Mouse (Mus musculus): ENCODE results near the gene C2cd3.

The C2cd3 gene

DNA sequence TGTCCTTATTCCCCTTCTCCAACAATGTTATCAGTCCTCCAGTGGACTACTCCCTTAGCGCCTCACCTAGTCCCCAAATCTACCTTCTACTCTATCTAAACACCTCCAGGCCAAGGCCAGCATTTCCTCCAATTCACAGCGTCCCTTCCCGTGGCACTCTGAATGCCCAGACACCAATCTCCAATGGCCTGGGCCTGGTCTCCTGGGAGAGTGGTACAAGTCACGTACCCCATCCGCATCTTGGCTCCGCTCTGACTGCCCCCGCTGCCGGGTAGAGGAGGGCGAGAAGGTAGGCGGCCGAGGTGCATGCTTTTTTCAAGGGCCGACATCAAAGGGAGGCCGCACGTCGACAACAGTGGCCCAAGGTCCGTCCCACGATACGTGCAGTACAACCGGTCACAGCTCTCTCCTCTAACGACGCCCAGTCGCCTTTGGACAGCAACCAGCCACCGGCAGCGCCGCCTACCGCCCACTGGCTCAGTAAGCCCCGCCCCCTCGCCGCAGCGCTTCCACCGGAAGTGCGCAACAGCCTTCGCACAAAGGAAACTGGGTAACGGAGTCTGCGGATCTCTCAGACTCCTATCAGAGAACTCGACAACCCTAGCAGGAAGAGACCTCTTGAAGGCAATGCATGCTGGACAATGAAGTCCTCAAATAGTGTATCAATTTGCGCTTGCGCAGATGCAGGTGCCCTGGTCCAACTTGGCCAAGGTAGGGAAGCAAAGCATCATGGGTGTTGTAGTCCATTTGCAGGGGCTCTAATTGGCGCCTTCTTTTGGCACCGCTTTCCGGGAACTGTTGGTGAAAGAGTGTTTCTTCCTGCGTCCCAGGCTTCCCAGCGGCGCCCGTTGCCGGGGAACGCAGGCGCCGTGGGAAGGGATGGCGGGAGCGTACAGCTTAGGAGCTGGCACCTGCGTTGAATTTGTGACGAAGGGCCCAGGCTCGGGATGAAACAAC is at the start of gene C2cd3, which contains the start of gene Ppme1:
Gene C2cd3, plus strand, starts transcription at position 739 of the 957 bp plus-strand sequence.
Gene Ppme1, minus strand, starts transcription at position 813 of the 957 bp plus-strand sequence.
- DNase-seq (ENCODE audit: low spot score in 2 of 2) = peak; percentile 100

- no peak for DNase-seq (ENCODE audit: low spot score in 2 of 2)
These were observed 48.3 kb upstream of the C2cd3 start for GRCm38 (mm10) chr7:100323721-100324120.

DNA sequence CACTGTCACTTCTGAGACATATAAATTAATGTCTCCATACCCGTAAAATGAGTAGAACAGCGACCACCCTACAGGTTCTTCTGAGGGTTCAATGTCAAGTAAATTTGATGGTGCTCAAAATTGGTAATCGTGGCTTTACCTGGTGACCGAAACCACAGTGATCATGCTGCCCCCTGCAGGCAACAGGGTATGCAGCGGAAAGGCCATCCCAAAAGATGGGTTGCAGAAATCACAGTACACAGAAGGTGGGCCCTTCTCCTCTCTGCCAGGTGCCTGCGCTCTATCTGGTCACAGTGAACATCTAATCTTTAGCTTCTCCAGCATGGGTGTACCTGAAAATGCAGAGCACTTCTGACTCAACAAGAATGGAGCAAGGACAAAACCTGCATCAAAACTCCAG is 46.6 kb upstream of the C2cd3 start:
- DNase-seq (ENCODE audit: low spot score in 2 of 2) = peak in 1 of 2 experiments; percentile 15

DNA sequence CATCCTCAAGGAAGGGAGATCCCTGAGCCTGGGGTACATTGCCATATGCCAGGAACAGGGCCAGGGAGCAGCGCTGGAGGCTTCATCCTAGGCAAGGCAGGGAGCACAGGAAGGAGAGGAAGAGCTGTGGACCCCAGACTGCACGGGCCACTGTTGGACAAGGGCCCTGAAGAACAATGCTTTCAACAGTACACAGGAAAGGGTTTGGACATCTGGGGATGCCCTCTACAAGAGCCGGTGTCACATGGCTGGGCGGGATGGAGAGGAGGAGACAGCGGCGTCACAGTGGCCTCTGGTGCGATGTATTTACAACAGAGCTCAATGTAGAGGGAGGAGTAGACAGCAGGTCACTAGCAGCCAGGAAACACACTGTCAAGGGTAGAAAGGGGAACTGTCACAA is 44.5 kb upstream of the C2cd3 start:
- peak in 1 of 2 experiments; percentile 9 for DNase-seq (ENCODE audit: low spot score in 2 of 2)

DNA sequence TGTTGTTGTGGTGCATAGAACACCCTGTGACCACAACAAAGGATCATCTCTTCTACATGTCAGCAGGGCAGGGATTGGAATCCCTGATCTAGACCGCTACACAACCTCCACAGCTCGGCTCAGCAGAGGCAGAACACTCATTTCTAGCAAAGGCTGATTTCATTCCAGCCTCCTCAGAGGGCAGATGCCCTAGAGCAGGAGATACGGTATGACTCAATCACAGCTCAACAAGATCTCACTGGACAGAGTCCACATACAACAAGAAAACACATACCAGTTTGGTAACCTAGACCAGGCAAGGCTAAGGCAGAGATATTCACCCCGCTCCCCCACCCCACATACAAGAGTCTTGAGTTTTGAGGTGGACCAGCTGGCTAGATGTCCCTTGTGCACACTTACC is 43.4 kb upstream of the C2cd3 start:
- DNase-seq (ENCODE audit: low spot score in 2 of 2) = no peak

GRCm38 (mm10) chr7:100331269-100331668 is 40.8 kb upstream of the C2cd3 start:
- no peak for DNase-seq (ENCODE audit: low spot score in 2 of 2)

DNA sequence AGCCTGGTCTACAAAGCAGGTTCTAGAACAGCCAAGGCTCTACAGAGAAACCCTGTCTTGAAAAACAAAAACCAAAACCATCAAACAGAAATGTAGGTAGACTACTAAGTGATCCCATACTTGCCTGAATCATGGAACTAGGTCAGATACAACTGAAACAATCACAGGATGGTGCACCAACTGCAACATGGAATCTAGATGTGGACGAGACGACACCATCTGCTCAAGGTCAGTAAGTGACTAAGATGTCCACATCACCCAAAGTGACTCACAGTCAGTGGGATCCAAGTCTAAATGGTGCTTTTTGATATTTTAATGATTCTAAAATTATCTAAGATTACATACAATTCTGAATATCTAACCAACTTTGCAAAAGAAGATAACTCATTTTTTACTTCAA is 36.1 kb upstream of the C2cd3 start:
- DNase-seq (ENCODE audit: low spot score in 2 of 2) = no peak

DNA sequence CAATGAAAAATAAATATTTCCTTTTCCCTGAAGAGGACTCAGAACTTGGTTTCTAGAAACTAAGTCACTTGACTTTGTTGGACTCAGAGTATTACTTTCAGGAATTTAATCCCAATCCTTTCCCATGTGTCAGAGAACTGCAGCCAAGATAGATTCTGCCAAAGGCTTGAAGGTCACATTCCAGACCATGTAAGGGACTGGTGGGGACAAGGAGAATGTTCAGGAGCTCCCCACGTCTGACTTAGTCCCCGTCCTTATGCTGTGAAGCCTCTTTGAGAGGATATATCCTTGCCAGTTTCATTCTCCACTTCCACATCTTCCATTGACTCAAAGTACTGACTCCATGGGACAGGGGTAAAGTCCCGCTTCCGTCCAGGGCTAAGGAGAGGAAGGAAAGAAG is 17.0 kb upstream of the C2cd3 start:
- DNase-seq (ENCODE audit: low spot score in 2 of 2) = peak in 1 of 2 experiments; percentile 31

GRCm38 (mm10) chr7:100356324-100356723 is 15.7 kb upstream of the C2cd3 start:
- no peak for DNase-seq (ENCODE audit: low spot score in 2 of 2)

DNA sequence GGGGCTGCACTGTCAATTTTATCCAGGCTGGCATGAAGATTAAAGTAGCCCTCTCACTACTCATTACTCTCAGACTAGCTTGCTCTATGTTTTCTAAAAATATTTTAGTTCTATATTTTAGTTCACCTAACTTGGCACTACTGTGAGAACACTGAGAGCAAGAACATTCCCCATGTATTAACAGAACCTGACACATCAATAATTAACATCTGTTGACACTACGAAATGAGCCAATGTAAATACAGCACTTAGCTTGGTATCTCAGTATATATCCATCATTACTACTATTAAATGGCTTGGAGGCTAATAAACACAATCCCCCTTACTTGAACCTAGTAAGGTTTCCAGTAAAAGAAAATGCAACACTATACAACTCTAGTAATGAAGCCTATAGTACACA is 15.3 kb upstream of the C2cd3 start:
- DNase-seq (ENCODE audit: low spot score in 2 of 2) = no peak

DNA sequence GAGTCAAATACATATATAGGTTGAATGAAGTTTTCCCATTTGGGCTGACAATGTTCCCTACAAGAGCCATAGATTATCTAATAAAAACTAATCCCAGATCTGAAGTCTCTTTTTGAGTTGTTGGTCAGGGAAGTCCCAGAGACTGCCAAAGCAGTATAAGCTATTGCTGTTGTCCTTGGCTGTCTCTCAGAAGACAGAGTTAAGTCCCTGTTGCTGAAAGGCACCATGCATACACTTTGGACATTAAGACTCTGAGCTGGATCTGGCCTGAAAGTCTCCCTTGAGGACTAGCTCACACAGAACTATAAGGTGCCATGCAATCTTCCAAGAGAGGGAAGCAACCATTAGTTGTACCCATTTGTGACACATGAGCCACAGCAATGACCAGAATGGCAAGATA is 14.2 kb upstream of the C2cd3 start:
- DNase-seq (ENCODE audit: low spot score in 2 of 2) = no peak

GRCm38 (mm10) chr7:100363162-100363561 is 8.9 kb upstream of the C2cd3 start:
- DNase-seq (ENCODE audit: low spot score in 2 of 2) = no peak

DNA sequence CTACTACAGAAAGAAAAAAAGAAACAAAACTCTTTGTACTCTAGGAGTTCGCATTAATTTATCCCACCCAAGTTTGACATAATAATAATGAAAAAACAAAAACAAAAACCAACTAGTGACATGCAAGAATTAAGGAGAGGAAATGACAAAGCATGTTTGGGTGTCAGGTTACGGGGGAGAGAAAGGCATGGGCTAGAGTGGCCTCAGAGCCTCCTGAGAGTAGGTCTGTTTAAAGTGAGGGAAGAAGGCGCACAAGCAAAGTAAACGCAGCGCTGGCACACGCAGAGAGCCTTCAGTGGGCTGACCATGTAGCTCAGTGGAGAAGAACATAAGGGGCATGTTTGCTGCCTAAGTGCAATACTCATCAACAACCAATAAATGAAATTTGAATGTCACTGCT is 7.1 kb upstream of the C2cd3 start:
- no peak for DNase-seq (ENCODE audit: low spot score in 2 of 2)

GRCm38 (mm10) chr7:100372452-100372980 is 483 bp downstream of the C2cd3 start:
- no peak for DNase-seq (ENCODE audit: low spot score in 2 of 2)

GRCm38 (mm10) chr7:100378257-100378656 is 6.2 kb downstream of the C2cd3 start:
- no peak for DNase-seq (ENCODE audit: low spot score in 2 of 2)

GRCm38 (mm10) chr7:100381161-100381560 is 9.1 kb downstream of the C2cd3 start:
- DNase-seq (ENCODE audit: low spot score in 2 of 2) = no peak

GRCm38 (mm10) chr7:100383207-100383606 is 11.2 kb downstream of the C2cd3 start:
- no peak for DNase-seq (ENCODE audit: low spot score in 2 of 2)

DNA sequence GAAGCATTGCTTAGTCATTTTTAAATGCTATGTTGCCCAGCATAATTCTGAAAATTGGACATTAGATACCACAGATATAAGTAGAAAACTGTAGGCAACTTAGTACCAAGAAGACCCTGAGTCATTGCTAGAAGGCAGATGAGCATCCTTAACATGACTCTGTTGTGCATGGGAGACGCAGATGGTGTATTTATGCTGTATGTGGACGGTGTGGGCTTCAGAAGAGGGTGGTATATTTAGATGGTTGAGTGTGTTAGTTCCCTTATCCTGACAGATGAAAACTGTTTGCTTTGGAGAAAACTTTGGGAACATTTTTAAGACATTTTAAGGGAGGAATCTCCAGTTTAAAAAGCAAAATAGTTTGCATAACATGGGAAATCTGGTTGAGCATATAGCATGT is 16.1 kb downstream of the C2cd3 start:
- DNase-seq (ENCODE audit: low spot score in 2 of 2) = no peak

DNA sequence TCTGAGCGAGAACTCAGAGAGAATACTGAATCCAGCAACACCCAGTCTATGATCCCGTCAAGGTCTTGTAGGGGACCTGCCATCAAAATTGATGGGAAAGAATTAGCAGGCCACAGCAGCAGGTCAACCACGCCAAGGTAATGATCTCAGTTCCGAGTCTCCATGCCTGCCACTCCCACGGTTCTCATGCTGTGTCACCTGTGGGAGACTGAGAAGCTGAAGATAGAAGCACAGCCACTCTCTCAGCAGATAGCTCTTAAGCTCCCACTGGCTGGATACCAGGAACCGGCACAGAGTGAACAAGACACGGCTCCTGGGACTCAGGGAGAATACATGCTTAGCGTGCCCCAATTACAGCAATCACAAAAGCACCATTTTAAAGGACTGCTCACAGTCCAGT is 18.1 kb downstream of the C2cd3 start:
- DNase-seq (ENCODE audit: low spot score in 2 of 2) = no peak

- DNase-seq (ENCODE audit: low spot score in 2 of 2) = no peak
These were observed 20.2 kb downstream of the C2cd3 start for GRCm38 (mm10) chr7:100392265-100392664.

GRCm38 (mm10) chr7:100399231-100399913 is 27.3 kb downstream of the C2cd3 start:
- DNase-seq (ENCODE audit: low spot score in 2 of 2) = peak; percentile 21 to 40

- no peak for DNase-seq (ENCODE audit: low spot score in 2 of 2)
These were observed 29.0 kb downstream of the C2cd3 start for GRCm38 (mm10) chr7:100400899-100401539.

Data from heart, adult 9 months (tissue).